Mouse (Mus musculus) ES-E14 (cell line): ENCODE measurements around the gene Ptger4.

ENCODE experiments used
- ZC3H11A ChIP-seq: IDR thresholded peaks from 2 replicates; pipeline ENCODE4 v1.6.1; 2012; ENCODE audit warnings: low read depth, mild to moderate bottlenecking, inconsistent platforms, low read length, borderline replicate concordance
- ZNF384 ChIP-seq: IDR thresholded peaks from 2 replicates; pipeline ENCODE4 v1.6.1; 2012; ENCODE audit warnings: low read depth, low read length, inconsistent platforms

GRCm38 (mm10) chr15:5220491-5220890, 23.5 kb downstream of the Ptger4 start:
- no peak for TF ChIP-seq ZNF384
- no peak for TF ChIP-seq ZC3H11A
